Mouse (Mus musculus): ENCODE data around the gene Ctnna3.

Ctnna3 gene

DNA sequence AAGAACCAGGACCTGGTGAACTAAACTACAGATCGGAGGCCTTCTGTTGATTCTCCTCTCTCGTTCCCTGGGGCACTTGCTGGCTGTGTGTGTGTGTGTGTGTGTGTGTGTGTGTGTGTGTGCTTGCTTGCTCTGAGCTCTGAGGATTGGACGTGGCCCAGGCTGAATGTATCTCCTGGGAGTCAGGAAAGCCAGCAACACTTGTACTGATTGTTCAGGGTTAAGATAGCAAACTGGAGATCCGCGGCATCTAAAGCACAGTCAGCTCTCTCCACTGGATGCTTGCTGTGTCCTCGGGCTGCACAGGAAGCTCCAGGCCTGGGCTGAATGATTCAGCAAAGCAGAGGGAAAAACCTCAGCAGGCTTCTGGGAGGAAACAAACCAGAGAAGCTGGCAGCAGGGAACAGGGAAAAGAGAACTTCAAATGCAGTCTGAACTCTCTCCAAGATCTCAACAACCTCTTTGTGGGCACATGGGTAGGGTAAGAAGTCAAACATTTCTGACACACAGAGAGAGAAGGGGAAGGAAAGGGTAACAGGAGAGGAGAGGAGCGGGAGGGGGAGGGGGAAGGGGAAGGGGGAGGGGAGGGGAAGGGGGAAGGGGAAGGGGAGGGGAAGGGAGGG lies 524.5 kb downstream of the Ctnna3 start:
- DNase-seq: no peak

DNA sequence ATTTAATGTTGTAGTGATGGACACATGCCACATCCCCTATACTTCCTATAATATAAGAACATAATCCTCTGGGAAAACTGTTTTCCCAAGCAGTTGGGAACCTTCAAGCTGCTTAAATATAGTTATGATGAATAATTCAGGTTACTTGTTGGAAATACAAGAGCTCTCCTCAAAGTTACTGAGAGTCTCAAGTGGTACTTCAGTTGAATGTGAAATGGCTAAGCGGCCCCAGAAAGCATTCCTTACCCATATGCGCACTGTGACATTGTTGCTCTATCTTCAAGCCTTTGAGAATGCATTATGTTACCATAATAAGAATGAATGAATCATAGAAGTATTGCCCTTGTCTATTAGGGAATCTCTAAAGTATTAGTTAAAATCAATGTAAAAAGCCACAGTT lies 542.4 kb downstream of the Ctnna3 start:
- no peak for DNase-seq

DNA sequence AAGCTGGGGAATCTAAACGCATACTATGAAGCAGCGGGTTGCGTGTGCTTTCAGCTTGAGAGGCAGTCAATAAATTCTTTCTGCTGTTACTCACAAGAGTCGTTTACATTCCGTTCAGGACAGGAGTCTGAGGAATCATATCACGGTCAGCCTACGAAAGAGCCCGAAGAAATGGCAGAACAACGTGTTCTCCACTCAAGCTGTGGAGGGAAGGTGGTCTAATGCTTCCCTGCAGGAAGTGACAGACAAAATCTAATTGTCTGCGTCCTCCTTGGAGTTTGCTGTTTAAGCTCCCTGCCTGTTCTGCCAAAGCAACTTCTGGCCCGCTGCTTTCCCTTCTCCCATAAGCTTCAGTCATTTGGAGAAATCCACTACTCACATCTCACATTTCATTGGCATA lies 548.2 kb downstream of the Ctnna3 start:
- no peak for DNase-seq

DNA sequence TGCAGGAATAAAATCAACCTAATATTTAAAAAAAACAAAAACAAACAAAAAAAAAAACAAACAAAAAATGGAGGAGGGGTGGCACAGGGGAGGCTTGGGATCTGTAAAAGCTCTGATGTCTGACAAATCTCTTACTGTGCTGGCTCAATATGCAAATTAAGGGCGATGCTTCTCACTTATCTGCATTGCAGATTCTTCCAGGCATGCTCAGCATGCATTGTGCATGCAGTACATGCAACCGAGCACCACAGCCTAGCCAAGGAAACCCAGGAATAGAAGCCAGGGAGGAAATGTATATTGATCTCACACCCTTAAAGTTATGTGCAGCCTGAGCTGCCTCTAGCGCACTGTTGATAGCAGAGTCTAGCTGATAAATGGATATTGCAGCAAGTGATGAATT lies 548.6 kb downstream of the Ctnna3 start:
- DNase-seq: no peak

DNA sequence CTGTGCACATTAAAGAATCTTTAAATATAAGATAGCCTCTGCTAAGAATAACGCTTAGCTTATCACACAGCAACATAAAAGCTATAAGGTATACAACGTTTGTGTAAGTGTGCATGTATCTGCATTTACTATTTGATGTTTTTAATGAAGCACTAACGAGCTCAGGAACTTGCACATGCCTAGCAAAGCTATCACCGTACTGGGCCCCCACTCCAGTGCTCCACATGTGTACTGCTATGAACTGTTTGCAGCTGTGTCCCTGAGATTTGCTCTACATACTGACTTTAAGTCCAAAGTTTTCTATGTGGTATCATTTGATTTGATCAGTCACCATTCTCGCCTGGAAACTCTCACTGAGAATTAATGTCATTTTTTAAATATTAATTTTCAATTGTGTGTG lies 549.1 kb downstream of the Ctnna3 start:
- DNase-seq: no peak

DNA sequence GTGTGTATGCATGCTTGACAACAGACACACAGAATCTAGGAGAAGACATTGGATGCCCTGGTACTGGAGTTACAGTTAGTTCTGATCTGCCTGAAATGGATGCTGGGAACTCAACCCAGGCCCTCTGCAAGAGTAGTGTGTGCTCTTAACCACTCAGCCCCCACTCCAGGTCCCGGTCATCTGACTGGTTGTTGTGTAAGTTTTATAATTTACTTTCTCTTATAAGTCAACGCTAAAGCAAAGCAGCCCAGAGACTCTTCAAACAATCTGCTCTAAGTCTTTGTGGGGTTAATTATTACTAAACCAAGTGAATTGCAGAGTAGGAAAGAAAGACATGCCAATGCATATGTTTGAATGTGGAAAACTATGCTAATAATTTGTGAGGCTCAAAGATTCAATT lies 549.5 kb downstream of the Ctnna3 start:
- DNase-seq: no peak

DNA sequence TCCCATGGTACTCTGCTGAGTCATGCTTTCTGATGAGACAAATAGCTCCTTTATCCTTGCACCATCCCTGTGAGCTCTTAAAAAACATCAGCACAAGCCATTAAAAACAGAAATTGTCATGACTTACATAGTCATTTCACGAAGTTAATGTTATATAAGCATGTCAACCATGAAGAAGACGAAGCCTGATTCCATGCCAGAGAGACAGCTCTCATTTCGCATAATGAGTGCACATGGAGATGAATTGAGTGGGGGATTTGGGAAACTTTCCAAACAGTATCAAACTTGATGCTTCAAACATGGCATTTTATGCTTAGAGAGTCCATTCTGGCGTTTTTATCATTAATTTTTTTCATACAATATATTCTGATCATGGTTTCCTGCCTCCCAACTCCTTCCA lies 555.7 kb downstream of the Ctnna3 start:
- DNase-seq: no peak

DNA sequence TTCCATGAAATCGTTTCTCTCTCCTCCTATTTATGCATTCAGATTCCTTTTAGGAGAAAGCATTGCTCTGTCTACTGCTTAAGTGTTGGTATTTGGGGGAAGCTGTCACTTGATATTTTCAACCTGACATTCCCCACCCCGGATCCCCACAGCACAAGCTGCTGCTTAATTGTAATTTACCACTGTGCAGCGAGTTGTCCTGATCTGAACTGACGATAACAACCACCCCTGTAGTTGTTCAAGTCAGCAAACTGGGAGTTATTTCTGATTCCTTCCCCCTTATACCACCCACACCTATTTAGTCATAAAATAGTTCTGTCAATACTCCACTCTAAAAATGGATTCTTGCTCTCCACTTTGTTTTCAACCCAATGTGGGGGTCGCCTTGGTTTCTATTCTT lies 564.4 kb downstream of the Ctnna3 start:
- no peak for DNase-seq

DNA sequence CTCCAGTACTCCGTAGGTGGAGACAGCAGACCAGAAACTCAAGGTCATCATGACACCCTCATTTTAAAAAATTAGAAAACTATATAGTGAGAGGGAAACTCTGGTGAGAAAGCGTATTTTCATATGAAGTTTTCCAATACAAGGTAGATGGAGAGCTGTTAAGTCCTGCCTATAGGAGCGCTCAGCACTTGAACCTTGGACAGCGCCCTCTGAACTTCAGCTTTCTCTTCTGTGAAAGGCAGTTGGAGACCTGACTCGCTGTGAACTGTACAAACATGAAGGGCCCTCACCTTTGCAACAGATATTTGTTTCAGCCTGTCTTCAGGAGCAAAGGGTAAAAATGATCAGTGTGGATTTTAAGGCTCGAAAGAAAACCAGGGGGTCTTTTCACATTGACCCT lies 571.6 kb downstream of the Ctnna3 start:
- no peak for DNase-seq

DNA sequence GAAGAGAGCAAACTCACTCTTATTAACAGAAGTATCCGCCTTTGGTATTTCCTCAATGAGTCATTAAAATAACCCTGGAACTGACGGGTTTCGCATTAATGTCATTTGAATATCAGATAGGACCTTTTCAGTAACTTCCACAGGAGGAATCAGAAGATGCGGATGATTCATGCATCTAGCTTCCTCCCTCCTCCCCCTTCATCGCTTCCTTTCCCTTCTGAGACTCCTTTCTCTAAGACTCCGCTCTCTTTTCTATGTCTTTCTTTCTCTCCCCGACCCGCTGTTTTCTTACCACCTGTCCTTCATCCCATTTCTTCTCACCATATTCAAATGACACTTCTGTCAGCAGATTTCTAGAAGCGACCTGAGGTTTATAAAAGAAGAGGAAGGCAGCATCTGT lies 572.1 kb downstream of the Ctnna3 start:
- DNase-seq: no peak

DNA sequence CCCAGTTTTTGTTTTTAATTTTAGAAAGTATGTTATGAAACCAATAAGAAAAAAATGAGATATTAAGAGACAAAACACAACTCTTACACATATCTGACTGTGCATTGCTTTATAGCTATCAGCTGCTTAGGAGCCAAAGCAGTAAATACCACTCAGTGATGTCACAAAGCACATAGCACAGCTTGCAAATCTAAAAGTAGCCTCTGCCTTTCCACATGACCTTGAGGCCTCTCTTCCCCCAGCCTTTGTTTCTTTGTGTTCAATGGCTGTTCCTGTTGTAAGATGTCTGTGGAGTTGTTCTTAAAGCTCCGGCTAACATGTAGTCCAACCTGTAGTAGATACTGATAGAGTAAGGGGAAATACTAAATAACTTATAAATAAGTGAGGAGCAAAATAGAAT lies 590.4 kb downstream of the Ctnna3 start:
- no peak for DNase-seq

DNA sequence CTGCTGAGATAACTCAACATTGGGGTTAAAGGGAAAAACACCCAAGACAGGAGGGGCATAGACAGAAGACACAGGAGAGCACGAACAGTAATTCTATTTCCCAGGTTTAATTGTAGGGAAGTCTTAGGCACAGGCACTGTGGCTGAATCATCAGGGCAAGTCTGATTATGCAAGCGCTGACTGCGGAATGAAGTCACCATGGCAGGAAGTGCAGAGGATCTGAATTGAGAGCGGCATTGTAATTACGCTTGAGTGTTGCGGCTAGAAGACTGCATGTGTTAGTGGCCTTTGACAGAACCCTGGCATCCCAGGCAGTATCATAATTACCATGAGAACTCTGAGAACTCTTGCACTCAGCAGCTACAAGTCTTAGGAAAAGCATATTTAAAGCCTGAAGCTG lies 593.4 kb downstream of the Ctnna3 start:
- DNase-seq: no peak

DNA sequence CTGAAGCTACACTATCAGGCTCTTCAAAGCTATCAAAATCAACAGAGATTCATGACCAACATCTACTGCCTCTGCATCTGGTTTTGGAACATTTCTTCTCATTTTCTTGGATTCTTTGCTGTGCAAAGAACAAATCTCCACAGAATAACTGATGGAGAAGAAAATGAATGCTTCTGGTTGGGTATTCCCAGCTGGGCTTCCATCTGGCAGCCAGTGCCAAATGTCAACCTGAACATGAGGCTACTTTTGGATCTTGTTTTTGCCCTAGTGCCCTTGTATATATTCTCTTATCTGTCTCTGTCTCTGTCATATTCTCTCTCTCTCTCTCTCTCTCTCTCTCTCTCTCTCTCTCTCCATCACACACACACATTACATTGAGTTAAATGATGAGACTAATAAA lies 601.0 kb downstream of the Ctnna3 start:
- DNase-seq: no peak

DNA sequence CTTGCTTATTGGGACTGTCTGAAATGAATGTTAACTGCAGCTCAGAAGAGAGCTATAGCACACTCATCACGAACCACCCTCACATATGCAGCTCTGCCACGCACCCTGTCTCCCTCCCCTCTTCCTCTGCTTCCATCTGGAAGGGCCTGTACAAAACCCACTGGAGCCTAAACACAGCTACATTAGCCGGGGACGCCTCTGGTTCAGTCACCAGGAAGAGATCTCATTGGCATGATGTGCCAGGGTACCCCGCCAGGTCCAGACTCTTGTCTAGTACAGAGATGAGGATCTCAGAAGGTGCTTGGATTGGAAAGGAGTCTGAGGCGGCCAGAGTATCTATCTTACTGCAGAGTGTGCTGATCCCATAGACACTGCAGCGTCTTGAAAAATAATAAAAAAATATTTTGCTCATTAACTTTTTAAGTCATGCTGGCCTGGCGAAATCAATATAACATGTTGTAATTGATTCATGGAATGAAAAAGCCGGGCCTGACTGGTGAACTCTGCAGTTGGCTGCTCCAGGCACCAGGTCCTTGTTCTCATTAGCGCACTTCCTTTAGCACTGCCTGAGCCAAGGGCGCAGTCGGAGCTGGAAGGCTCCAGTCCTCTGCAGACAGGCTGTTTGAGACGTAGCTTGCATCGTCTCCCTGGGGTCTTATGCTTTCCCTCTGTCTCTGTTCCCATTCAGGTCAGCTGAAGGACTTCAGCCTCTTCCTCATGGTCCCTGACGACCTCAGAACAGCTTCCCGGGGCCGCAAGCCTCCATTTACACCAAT lies 610.0 kb downstream of the Ctnna3 start:
- no peak for DNase-seq

DNA sequence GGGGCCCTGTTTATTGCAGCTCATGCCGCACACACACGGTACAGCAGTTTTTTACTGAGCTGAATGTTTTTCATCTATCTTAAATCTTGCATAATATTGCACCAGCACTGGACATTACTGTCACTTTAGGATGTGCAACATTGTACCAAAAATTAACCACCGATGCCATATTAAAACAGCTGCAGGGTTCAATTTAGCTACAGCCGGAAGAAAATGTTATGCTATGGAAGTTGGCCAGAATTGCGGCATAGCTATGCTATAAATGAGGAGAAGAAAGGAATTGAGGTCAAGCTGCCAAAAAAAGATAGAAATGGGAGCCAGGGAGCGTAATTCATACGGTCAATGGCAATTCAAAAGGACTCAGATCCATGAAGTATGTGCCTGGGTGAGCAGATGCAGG lies 611.3 kb downstream of the Ctnna3 start:
- DNase-seq: no peak

DNA sequence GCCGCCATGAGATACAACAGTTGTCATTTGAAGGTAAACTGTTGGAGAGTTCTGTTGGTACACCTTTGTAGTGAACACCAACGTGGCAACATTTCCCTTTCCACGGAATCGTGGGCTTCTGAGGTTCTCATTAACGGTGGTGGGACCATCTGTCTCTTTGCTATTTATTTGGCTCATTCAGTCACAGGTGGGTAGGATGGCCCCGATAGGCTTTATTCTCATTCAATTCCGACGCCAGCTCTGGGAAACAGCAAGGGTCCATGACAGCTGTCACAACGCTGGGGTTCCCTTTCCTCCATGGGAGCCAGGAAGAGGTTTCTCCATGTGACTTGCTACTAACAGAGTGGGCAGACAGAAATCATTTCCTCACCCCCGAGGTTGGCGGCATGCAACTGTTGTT lies 612.0 kb downstream of the Ctnna3 start:
- no peak for DNase-seq

DNA sequence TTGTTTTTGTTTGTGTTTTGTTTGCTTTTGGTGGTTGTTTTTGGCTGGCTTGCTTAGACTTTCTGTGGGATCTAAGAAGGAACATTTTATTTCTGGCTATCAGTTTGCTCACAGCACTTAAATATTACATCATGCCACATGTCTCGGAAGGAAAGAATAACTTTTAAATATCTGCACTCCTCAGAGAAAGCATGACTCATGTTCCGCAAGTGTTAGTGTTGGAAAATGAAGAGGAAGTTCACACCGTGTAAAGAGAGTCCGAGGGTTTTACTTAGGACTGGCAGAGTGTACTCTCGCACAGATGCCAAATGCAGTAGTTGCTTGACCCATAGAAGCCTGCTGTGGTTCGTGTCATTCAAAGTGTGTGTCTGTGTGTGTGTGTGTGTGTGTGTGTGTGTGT lies 619.3 kb downstream of the Ctnna3 start:
- DNase-seq: no peak

DNA sequence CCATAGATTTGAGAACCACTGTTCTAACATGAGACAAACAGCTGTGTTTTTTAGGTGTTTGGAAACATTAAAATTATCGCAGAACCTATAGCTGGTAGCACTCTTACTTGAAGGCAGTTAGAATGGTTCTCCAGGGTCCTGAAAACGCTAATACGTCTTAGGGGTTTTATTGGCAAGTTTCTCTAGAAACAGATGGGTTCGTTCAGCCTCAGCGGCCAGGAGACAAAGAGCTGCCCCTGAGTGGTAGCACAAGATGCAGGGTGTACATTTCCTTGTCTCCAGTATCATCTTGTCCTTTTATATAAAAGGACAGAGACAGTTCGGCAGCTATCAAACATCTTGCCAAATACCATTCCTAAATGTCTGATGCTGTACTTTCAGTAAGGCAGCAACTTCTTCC lies 620.0 kb downstream of the Ctnna3 start:
- DNase-seq: no peak

DNA sequence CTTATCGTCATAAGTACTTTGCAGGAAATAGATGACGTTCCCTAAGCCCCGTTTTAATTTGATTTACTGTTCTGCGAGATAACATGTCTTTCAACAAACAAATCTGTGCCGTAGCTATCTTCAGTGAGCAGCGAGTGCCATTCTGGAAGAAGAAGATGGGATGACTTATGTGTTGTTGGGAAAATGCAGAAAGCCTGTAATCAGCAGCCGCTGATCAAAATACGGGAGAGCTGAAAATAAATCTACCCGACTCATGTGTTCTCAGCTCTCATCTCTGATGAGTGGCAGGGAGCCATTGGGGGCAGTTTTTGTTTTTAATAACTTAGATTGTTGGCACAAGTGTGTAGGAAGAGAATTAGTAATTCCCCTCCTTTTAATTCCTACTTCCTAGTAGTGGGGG lies 633.8 kb downstream of the Ctnna3 start:
- no peak for DNase-seq

DNA sequence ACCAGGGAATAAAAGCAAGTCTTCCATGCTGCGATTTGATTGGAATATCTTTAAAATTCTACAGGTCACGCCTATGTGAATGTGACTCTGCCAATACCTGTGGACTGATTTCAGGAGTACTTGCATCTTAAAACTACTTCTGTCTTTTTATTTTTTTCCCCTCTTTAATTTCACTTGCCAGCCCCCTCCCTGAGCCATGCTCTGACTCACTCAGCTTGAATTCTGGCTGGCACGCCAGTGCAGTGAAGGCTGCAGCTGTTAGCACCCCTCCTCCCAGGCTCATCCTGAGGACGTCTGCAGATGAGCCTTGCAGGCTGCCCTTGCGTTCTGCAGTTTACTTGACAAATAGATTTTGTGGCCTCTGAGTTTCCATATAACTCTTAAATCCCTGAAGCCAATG lies 646.0 kb downstream of the Ctnna3 start:
- no peak for DNase-seq

DNA sequence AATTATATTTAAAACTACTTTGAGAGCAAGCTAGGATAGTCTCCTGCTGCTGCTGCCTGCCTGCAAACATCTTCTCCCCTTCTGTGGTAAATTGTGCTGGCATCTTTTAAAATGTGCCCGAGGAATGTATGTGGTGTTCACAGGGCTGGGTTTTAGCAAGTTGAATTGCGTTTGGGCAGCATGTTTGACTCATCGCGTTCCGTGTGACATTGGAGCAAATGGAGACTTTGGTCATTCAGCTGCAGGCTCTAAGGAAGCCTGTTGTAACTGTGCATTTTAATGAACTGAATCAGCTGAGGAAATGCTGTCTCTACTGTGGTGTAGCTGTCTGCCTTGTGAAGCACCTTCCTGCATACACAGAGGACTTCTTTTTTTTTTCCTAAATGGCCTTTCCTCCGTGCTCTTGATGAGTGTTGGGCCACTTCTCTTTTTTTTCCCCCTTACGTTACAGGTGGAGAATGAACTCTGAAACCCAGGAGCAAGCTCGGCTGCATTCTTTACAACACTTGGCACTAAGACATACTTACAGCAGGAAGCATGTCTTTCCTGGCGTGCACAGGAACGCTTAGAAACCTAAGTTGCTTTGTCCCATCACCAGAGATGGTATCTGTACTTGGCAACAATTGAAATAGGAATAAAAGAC lies 646.6 kb downstream of the Ctnna3 start:
- DNase-seq: no peak

DNA sequence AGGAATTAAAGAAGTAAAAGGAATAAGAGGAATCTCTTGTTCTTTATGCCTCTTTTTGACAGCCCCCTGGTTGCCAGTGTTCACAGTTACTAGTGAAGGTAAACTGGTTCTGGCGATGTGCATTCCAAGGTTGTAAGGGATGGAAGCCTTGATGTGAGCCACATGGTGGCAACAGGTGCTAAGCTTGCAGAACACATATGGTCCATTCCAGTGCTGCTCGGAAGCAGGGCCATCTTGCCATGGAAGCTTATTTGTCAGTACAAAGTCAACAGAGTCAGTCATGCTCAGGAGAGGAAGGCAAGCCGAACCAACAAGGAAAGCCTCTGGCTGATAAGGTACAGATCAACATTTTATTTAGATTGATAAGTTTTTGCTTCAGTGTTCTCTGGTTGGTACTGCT lies 652.4 kb downstream of the Ctnna3 start:
- no peak for DNase-seq

DNA sequence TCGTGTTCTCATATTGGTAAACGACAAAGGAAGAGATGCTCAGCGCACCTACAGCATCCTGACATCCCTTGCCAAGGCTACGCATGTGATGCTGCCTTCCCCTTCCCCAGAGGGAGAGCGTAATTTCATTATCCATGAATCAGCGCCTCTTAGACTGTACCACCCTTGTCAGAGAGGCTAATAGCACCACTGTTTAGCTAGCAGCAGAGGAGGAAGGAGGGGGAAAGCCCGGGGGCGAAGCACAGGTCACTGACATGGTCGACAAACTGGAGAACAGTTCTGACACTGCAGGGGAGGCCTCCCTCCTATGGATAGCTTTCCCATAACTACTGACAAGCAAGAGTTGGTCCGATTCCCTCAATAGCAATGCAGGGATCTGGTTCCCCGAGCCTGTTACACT lies 653.9 kb downstream of the Ctnna3 start:
- no peak for DNase-seq

DNA sequence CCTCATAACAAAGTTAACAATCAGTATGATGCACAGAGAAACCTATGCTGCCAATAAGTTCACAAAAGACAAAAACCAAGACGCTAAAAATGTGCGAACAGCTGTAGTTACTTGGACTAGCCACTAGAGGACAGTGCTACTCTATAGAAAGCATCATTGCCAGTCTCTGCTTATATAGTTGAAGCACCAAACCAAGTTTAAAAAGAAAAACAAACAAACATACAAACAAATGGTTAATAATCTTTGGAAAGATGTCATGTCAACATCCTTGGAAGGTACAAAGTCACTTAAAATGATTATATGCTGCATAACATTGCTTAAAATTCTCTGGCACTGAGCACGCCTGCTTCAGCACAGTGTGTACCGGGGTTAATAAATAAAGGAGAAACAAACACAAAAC lies 654.6 kb downstream of the Ctnna3 start:
- peak in 1 of 2 experiments; percentile 1 for DNase-seq

DNA sequence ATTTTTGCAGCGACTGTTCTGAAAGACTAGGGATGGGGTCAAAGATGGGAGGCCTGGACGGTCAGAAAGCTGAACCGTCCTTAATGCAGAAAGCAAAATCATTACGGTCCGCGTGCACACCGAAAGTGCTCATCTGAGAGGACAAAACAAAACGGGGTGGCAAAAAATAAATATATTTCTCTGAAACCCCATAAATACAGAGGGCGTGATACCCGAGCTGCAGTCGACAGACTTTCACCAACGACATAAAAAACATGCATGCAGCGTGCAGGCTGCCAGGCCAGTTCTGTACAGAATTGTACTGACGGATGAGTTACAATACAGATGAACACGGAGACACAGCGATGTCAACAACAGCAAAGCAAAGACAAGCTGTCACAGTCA lies 656.3 kb downstream of the Ctnna3 start:
- no peak for DNase-seq

All from kidney, adult 8-10 months (tissue).